Mouse (Mus musculus) G1E (cell line): ENCODE measurements at regions not wholly inside any gene's neighbourhood (a gene's known extent, or its start where the extent isn't known, plus 50 kb on each side); places are given as distances from the start of the nearest gene placed in this dataset.

Source experiments
- CTCF ChIP-seq: IDR thresholded peaks from 2 replicates; pipeline ENCODE4 v1.5.1; 2012; ENCODE audit warnings: low read depth, low read length, inconsistent platforms, mixed read lengths
- GATA1 ChIP-seq: IDR thresholded peaks from 2 replicates; pipeline ENCODE4 v1.6.1; 2012; ENCODE audit warnings: borderline replicate concordance, low read length, inconsistent platforms, mixed read lengths

DNA sequence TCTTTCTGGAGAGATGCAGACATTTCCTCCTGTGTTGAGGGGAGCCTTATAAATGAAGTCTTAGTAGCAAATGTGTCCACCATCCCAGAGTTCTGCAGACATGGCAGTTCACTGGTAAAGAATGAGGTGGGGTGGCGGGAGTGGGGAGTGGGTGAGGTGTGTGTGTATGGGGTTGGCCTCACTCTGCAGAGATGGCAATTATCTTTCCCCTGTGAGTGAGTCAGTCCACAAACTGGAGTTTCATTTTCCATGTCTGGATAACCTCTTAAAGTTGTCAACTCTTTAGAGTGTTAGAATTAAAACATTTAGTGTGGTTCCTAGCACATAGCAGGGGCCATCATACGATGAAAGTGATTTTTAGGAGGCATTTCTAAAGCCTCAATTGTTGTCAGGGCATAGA, 117.1 kb upstream of the 9330182O14Rik start:
- TF ChIP-seq CTCF: no peak
- TF ChIP-seq GATA1: no peak
